Mouse (Mus musculus): ENCODE measurements around the gene Gm7347.
"Not testable (repeated sequence)": the region's sequence is repeated elsewhere in the genome, so short reads cannot be mapped to it uniquely, and the experiment has no call there.

GRCm38 (mm10) chr5:26089191-26089590, 30.8 kb upstream of the Gm7347 start, which contains the start of gene Gm10471:
- not testable (repeated sequence) for TF ChIP-seq POLR2A (IDR thresholded peaks at IDR 0.05; ENCODE audit: control insufficient read depth, extremely low read depth, insufficient read depth, low read length, poor library complexity); CTCF (IDR thresholded peaks at IDR 0.05; ENCODE audit: borderline replicate concordance, control insufficient read depth, extremely low read depth, insufficient read depth, low read length, poor library complexity)
